Mouse (Mus musculus): Measurements from ENCODE around the gene Enpp1.
"Not testable (repeated sequence)": the region's sequence is repeated elsewhere in the genome, so short reads cannot be mapped to it uniquely, and the experiment has no call there.

The Enpp1 gene

DNA sequence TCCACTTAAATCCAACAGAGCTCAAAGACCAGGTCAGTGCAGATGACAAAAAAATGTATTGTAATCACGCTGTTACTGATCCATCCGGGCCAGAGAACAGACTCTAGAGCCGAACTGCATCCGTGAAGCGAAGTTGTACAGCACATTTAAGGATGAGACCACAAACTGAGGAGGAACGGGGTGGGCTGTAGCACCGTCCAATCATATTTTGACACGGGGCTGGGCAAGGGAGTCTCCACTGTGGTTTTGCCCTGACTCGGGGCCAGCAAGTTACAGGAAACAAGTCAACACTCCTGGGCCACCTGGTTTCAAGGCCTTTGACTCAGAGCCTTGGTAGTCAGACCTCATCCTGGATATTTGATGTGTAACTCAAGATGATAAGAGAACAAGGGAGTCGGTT lies 76.1 kb downstream of the Enpp1 start:
- no peak for DNase-seq

DNA sequence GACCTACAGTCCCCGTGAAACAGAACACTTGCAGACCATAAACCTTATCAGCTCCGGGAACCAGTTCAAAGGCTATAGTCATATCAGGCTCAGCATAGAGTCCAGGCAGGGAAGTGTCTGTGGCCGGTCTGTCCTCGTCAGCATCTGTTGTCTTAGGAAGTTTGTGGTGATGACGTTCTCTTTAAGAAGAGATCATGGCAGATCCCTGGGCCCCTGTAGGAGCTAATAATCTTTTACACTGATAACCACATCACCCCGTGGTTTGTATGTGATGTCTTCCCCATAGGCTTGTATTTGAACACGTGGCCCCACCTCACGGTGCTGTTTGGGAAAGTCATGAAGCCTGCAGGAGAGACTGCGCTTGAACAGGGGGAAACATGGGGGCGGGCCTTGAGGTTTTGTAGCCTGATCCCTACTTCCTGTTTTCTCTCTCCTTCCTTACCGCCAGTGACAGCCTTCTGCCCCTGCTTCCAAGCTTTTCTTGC lies 76.6 kb downstream of the Enpp1 start:
- no peak for DNase-seq

DNA sequence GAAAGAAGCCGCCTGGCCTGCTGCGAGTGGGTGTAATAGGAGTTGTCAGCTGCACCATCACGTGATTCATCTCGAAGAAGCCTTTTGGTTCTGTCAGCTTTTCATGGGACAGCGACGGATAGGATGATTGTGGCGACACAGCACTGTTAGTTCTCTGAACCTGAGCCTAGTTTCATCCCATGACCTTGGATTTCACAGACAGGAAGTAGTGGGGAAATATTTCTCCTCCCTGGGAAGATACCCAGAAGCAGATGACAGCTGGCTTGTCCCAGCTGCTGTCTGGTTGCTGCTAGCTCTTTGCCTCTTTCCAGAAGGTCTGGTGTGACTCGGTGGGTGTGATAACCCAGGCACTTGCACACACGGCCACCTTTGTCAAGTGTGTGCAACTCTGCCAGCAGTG lies 77.7 kb downstream of the Enpp1 start:
- DNase-seq: no peak

DNA sequence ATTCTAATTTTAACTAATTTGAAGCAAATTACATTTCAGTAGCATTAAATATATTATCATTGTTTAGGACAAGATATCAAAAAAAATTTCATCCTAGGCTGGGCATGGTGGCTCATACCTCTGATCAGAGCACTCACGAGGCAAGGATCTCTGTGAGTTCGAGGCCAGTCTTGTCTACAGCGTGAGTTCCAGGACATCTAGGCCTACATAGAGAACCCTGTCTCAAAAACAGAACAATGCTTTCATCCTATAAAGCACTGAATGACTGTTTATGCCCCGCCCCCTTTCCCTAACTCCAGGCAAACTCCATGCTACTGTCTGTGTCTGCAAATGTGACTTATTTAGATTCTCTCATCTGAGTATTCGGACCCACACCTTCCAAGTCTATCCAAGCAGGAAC lies 80.8 kb downstream of the Enpp1 start:
- DNase-seq: no peak

DNA sequence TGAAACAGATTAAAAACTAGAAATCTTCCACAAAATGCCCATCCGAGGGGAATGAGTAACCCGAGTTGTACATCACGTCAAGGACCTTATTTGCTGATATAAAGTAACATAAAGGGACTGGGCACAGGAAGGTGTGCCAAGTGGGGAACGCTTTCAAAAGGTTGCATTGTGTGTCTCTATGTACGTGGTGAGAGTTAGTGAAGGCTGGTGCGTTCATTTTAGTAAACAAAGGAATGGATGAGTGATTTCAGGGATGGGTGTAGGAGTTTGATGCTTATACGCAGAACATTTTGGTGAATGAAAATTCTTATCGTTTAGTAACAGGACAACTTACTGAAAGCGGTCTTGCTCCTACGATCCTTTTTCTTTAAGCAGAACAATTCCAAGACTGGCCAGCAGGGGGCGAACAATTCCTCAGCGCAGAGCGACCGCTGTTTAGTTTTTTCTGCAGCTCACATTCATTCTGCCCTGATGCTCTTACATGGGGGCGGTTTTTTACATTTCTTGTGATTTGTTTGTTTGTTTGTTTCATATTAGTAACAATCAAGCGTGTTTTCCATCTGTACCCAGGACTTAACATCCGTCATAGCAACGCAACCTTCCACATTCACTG lies 81.4 kb downstream of the Enpp1 start:
- DNase-seq: peak; percentile 14

DNA sequence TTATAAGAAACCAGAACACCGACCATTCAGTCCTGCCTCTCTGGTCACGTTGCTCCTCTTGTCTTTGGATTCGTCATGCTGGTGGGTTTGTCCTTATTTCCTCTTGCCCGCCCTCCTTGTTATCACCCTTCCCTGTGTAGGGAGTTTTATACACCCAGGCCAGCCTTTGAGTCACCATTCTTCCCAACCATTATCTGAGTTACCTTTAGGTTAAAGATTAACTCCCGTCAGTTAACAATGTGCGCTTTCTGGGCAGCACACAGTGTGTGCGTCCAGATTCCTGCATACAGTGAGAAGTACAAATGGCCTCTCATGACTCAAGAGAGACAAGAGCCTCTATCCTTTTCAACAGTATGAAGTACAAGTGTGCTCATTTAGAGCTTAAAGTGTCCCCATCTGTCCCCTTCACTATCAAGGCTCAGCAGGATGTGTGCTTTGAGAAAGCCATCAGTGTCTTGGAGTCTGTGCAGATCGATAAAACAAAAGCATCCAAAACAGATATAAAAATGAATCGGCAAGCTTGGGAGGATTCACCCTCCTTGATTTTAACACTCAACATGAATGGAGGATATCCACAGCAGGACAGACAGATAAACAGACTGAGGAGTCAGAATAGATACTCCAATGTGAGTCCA lies 82.8 kb downstream of the Enpp1 start:
- DNase-seq: no peak

DNA sequence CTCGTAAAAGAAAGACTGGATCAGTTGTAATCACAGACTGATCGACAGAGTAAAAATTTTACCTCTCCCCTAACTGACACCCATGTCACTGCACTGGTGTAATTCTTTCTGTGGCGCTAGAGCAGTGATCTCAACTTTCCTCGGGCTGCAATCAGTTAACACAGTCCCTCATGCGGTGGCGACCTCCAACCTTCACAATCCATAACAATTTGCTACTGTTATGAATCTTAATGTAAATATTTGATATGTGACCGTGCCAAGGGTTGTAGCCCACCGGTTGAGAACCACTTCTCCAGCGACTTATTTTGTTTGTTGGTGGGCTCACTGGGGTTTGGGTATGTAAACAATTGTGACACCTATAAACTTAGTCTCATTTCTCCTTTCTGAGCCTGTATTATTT lies 83.5 kb downstream of the Enpp1 start:
- no peak for DNase-seq

DNA sequence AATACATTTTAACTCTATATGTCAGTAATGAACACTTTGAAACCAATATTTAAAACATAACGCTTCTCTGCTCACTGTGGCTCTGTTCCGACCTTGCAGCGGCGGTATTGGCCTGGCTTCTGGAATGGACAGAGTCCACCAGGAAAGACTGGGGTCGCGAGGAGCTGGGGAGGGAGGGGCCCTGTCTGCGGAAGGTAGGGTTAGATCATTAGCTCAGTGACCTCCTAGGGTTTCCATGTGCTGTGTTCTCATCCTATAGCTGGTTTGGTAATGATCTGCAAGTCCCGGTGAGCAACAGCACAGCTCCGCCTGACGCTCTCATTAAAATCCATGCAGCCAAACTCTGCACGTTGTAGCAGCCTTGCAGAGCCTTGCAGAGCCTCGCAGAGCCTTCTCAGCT lies 84.7 kb downstream of the Enpp1 start:
- DNase-seq: no peak

DNA sequence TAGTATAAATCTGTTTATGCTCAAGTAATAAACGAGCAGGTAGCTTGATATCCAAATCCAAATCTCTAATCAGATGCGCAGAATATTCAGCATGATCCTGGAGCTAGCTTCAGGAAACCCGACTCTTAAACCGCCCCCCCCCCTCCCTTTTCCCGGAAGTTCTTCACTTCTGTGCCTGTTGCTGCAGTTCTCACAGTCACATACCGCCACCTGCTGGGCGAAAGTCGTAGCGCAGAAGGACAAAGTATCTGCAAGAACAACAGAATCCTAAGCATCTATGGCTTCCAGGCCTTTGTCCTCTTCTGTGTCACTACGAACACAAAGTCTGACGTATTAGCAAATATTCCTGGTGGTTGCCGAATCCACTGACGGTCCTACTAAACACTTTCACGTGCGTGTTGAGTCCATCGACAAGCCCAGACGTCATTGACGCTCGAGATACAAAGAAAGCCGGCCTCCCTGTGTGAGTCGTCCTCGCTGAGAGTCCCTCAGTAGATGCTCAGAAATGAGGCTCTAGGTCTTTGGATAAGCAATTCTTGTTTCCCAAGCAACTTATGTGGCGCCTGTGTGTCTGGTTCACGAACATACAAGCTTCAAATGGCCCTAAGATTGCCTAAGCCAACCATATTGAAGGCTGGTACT lies 86.8 kb downstream of the Enpp1 start:
- DNase-seq: peak; percentile 23

DNA sequence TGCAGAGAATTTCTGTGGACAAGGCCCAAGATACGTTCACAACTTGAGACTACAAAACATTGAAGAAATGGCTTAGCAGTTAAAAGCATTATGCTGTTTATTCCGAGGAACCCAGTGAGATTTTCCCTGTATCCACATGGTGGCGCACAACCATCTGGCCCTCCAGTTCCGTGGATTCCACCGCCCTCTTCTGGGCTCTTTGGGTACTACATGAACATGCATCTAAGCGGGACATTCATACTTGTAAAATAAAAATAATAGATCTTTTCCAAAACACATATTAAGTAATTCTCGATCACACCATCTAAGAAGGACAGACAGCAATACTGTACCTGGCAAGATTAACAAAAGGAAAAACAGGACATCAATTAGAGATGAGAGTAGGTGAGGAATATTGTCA lies 89.4 kb downstream of the Enpp1 start:
- DNase-seq: peak; percentile 14

DNA sequence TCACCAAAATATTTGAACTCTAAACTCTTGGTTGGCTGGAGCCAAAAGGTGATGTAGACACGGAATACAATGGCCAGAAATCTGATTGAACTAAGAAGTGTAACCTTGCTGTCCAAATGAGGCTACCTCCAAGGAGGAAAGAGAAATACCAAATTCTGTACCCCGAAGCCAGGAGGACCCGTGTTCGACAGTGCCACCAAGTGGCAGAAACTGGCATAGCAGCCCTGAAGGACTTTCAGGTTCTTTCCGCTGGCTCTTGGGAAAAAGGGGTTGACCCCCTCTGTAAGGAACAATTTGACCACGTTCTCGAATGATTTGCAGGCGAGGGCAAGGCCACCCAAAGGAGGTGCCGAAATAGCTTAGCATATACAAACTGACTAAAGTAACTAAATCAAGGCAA lies 90.4 kb downstream of the Enpp1 start:
- no peak for DNase-seq

DNA sequence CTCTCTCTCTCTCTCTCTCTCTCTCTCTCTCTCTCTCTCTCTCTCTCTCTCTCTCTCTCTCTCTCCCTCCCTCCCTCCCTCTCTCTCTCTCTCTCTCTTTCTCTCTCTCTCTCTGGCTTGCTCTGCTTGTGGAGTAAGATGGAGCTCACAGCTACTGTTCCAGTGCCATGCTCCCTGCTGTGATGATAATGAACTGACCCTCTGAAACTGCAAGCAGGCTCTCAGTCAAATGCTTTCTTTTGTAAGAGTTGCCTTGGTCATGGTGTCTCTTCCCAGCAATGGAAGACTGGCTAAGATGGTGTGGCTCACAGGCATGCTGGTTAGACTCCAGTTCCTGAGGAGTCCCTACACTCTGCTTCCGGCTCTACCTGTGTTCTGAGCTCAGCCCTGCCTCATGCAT lies 95.4 kb downstream of the Enpp1 start:
- not testable (repeated sequence) for DNase-seq

DNA sequence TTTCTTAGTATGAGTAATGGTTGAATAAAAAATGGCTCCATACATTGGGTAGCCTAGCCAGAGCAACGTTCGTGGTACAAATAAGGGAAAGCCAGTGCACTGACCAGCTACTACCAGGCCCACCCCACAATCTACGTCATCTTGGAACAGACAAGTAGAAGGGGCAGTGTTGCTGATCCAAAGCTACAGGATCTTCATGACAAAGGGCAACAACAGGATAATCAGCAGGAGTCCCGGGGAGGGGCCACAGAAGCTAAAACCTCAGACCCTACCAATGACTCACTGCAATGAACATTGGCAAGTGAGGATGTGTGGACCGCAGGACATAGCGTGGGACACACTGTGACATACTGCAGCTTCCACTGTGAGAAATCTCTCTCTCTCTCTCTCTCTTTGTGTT lies 96.2 kb downstream of the Enpp1 start:
- no peak for DNase-seq

DNA sequence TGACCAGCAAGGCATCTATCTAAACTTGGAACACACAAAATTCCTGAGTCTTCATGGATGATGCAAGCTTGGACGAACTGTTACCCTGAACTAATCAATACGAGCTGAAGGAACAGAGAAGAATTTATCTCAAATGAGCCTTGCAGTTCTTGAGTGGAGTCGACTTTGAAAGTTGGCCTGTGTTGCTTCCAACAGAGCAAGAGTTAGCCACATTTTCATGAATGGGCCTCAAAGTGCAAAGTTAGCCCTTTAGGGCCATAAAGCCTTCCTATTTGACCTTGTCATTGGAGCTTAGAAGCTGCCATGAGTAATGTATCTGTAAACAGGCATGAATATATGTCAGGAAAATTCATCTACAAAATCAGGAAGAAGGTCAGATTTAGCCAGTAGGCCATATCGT lies 97.2 kb downstream of the Enpp1 start:
- no peak for DNase-seq

DNA sequence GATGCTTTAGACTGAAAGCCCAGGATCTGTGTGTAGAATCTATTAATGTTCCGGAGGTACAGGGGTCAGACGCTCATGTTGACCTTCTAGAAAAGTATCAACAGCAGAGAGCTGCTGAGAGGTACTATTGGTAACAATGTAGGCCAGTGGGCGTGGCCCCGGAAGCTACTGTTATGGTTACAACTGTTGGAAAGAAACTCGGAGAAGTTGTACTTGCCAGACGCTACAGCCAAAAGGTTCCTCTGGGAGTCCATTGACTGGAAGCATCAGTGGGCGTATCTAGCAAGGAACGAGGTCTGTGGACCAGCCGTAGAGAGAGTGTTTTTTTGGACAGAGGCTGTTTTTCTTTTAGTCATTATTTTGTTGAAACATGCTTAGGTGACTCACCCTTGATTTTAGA lies 102.2 kb downstream of the Enpp1 start:
- DNase-seq: no peak

DNA sequence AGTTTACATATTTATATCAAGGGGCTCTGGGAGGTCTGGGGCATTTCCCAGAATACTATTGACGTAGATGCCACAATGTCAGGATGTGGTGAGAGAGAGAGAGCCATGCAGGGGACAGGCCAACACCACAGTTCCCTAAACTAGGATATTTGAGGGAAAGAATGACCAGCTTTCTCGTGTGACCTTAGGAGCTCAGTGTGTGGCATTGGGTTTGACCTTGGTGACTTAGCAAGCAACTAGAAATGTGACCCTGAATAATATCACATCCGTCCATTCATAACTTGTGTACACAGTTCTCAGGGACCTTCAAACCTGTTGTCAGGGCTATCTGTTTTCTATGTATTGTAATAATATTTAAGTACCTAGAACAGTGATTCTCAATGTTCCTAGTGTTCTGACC lies 102.8 kb downstream of the Enpp1 start:
- DNase-seq: no peak

DNA sequence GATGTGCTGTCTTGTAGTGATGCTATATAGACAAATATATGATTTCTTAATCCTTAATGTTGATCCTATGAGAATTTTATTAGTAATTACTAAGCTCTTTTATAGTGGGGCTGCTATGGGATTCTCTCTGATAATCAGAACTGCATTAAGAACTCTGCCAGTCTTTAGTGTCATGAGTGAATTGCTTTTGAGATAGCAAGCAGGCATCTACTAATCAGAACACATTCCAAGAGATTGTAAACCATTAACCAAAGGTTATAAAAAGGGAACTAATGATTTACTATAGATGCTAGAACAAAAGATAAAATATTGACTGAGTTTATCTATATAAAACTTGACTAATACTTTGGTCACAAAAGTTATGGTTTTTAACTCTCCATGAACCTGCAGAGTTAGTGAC lies 108.2 kb downstream of the Enpp1 start:
- DNase-seq: no peak

DNA sequence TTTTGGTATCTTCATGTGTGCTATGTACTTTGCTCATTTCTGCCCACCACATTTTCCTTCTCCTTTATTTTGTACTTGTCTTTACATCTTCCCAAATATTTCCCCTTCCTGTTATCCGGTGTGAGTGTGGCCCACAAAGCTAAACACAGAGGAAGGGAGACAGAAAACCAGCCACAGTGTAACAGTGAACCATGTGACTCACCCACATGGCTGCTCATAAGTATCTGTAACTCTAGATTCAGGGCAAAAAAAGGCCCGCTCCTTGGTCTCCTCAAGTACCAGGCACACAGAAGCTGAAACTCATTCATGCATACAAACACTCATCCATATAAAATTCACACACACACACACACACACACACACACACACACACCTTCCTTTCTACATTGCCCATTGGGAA lies 108.9 kb downstream of the Enpp1 start:
- DNase-seq: no peak

DNA sequence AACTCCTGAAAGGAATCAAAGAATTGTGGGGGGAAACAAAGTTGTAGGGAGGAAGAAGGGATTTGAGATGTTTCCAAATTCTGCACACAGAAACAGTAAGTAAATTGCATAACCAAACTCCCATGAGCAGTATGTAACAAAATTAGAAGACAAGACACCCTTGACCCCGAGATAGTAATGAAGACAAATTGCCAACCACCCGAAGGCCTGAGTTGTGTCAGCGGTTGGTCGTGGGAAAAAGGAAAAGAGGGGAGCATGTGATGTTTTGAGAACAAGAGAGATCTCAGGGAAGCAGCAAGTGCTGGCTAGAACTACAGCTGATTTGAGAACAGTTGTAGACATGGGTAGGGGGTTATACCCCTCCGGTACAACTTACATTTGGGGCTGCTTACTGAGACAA lies 112.2 kb downstream of the Enpp1 start:
- DNase-seq: no peak

DNA sequence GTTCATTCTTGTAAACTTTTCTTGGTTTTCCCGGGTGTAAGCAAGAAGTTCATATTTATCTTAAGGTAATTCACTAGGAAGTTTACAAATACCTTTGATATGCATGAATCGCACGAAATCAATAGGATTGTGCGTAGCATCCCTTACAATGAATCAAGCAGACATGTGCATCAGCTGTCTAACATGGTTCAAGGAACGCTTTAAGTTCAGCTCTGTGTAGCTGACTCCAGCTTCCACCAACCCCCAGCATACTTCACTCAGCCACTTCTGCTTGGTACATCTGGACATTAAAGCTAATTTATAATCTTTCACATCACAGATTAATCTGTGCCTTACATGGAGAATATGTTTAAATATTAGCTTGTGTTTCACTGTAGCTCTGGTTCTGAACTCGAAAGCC lies 113.3 kb downstream of the Enpp1 start:
- DNase-seq: no peak

DNA sequence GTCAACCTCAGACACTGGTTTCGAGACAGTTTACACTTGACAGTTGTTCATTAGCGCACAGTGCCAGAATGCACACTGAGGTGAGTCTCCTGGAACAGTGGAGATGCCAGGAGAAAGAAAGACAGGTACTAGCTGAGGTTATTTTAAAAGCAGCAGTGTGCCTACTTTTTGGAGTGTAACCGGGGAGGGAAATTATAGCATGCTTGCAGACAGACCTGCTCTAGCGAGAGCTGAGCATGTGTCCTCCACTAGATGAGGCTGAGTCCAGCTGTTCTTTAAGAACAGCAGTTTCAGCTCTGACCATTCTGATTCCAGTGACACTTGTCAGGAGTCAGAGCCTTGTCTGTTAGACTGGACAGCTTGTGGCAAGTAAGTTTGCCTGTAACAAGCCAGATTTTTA lies 114.2 kb downstream of the Enpp1 start:
- no peak for DNase-seq

DNA sequence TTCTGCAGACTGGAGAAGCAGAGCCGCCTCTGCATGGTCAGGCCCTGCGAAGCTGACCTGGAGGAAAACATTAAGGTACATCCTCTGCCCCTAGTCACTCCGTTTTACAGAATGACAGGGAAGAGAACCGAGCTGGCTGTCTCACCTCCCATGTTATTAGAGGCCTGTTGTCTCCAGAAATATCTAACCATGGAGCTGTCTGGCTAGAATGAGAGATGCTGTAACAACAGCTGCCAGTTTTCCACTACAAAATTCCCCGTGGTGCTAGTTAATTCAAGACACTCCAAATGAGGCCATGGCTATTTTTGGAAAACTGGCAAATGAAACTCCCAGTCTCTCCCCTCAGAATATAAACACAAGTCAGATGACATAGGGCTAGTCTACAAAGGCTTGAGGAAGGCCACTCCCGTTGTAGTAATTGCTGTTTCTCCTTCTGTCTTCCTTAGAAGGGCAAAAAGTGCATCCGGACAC lies 115.1 kb downstream of the Enpp1 start:
- DNase-seq: peak; percentile 2

DNA sequence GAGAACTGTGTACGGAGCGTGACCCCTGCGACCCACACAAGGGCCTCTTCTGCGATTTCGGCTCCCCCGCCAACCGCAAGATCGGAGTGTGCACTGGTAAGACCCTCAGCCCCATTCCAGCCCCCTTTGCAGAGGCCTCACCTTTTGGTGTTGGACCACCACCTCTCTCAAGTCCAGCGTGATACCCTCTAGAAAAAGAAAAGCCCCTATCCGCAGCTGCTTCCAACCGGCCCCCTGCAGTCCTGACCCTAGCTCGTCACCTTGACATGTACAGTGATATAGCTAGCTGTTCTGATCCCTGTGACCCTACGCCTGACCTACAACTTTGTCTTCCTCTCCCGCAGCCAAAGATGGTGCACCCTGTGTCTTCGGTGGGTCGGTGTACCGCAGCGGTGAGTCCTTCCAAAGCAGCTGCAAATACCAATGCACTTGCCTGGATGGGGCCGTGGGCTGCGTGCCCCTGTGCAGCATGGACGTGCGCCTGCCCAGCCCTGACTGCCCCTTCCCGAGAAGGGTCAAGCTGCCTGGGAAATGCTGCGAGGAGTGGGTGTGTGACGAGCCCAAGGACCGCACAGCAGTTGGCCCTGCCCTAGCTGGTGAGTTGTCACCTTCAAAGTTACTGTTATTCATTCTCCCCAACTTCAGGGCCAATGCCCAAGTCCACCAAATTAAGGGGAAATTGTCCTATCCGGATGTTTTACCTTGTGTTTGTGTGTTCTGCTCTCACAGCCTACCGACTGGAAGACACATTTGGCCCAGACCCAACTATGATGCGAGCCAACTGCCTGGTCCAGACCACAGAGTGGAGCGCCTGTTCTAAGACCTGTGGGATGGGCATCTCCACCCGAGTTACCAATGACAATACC lies 115.7 kb downstream of the Enpp1 start:
- peak; percentile 5 for DNase-seq
